Mouse (Mus musculus): ENCODE measurements around the gene Mapk8ip2. TPM values are rescaled to one million over a fixed set of nuclear protein-coding genes. Genes with fewer than 3 reads are reported as not detected.

The Mapk8ip2 gene
- total and polyA plus RNA-seq, 2 experiments from 2014 or later, result 0.23 to 0.84 TPM

- Histone ChIP-seq H3K4me1 (ENCODE audit: control insufficient read depth, insufficient read depth) (peaks cover 7% of the 10 kb centered on the region), H3K9ac (replicated peaks; ENCODE audit: low read depth, low read length) (no peak overlapping the region), H3K9me3 (replicated peaks; ENCODE audit: control insufficient read depth, low read length) (no peaks in the 10 kb centered on the region), H3K27ac (ENCODE audit: low read depth) (no peak overlapping the region), H3K36me3 (replicated peaks; ENCODE audit: control insufficient read depth, insufficient read depth, low read length) (no peaks in the 10 kb centered on the region), H3K4me2 (ENCODE audit: low read depth, low read length) (peak overlapping the region; percentile 66), H3K4me3 (ENCODE audit: low read depth, low read length) (peak overlapping the region; percentile 39), H3K27me3 (ENCODE audit: control insufficient read depth, insufficient read depth, low read length) (peaks cover 46% of the 10 kb centered on the region)
- WGBS, result 5% methylated on average over 24 of the region's 24 CpGs
- peak; percentile 73; the same call in 1 of the 2 replicates for ATAC-seq (ENCODE audit: insufficient read depth, low read depth)
- TF ChIP-seq EP300 (IDR thresholded peaks at IDR 0.05; ENCODE audit: low read depth) (no peak), CTCF (IDR thresholded peaks at IDR 0.05; ENCODE audit: low read depth) (no peak)
- DNase-seq (ENCODE audit: low spot score), result peak; percentile 45
These were observed 528 bp upstream of the Mapk8ip2 start for GRCm38 (mm10) chr15:89452906-89453864.

DNA sequence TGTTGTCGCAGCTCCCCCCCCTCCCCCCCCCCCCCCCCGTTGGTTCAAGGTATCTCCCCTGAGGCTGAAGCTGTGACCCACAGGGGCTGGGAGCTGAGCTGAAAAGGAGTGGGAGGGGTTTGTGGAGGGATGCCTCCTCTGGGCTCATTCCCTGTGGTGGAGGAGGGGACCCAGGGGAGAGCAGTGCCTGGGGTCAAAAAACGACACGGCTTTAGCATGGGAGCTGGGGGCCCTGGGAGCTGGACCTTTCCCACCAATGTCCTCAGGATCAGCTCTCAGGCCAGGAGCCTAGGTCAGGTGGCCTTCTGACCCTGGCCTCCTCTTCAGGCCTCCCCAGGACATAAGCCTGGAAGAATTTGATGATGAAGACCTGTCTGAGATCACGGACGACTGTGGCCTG is 1.1 kb downstream of the Mapk8ip2 start:
- H3K27ac ChIP-seq (ENCODE audit: low read depth), result no peak overlapping the region
- no peak overlapping the region for H3K9ac ChIP-seq (replicated peaks; ENCODE audit: low read depth, low read length)
- no peaks in the 10 kb centered on the region for H3K9me3 ChIP-seq (replicated peaks; ENCODE audit: control insufficient read depth, low read length)
- H3K27me3 ChIP-seq (ENCODE audit: control insufficient read depth, insufficient read depth, low read length), result peaks cover 46% of the 10 kb centered on the region
- H3K36me3 ChIP-seq (replicated peaks; ENCODE audit: control insufficient read depth, insufficient read depth, low read length), result no peaks in the 10 kb centered on the region
- no peak overlapping the region for H3K4me3 ChIP-seq (ENCODE audit: low read depth, low read length)
- no peak for TF ChIP-seq CTCF (IDR thresholded peaks at IDR 0.05; ENCODE audit: low read depth)
- TF ChIP-seq EP300 (IDR thresholded peaks at IDR 0.05; ENCODE audit: low read depth), result no peak
- no peak overlapping the region for H3K4me2 ChIP-seq (ENCODE audit: low read depth, low read length)
- WGBS, result 33% methylated on average over 4 of the region's 6 CpGs
- DNase-seq (ENCODE audit: low spot score) (no peak), ATAC-seq (ENCODE audit: insufficient read depth, low read depth) (no peak)
- peaks cover 7% of the 10 kb centered on the region for H3K4me1 ChIP-seq (ENCODE audit: control insufficient read depth, insufficient read depth)

GRCm38 (mm10) chr15:89455642-89456041 is 1.9 kb downstream of the Mapk8ip2 start:
- Histone ChIP-seq H3K4me1 (ENCODE audit: control insufficient read depth, insufficient read depth) (peaks cover 7% of the 10 kb centered on the region), H3K9ac (replicated peaks; ENCODE audit: low read depth, low read length) (no peak overlapping the region), H3K27me3 (ENCODE audit: control insufficient read depth, insufficient read depth, low read length) (peaks cover 48% of the 10 kb centered on the region), H3K4me2 (ENCODE audit: low read depth, low read length) (no peak overlapping the region), H3K36me3 (replicated peaks; ENCODE audit: control insufficient read depth, insufficient read depth, low read length) (no peaks in the 10 kb centered on the region), H3K9me3 (replicated peaks; ENCODE audit: control insufficient read depth, low read length) (no peaks in the 10 kb centered on the region), H3K4me3 (ENCODE audit: low read depth, low read length) (no peak overlapping the region), H3K27ac (ENCODE audit: low read depth) (no peak overlapping the region)
- DNase-seq (ENCODE audit: low spot score), result no peak
- no peak for ATAC-seq (ENCODE audit: insufficient read depth, low read depth)
- WGBS, result 56% methylated on average over 6 of the region's 6 CpGs
- TF ChIP-seq CTCF (IDR thresholded peaks at IDR 0.05; ENCODE audit: low read depth), result no peak
- TF ChIP-seq EP300 (IDR thresholded peaks at IDR 0.05; ENCODE audit: low read depth), result no peak

GRCm38 (mm10) chr15:89458942-89459341 is 5.2 kb downstream of the Mapk8ip2 start:
- no peak overlapping the region for H3K27ac ChIP-seq (ENCODE audit: low read depth)
- no peaks in the 10 kb centered on the region for H3K36me3 ChIP-seq (replicated peaks; ENCODE audit: control insufficient read depth, insufficient read depth, low read length)
- H3K9ac ChIP-seq (replicated peaks; ENCODE audit: low read depth, low read length), result no peak overlapping the region
- peaks cover 2% of the 10 kb centered on the region for H3K4me1 ChIP-seq (ENCODE audit: control insufficient read depth, insufficient read depth)
- TF ChIP-seq EP300 (IDR thresholded peaks at IDR 0.05; ENCODE audit: low read depth), result no peak
- TF ChIP-seq CTCF (IDR thresholded peaks at IDR 0.05; ENCODE audit: low read depth), result no peak
- no peak overlapping the region for H3K4me3 ChIP-seq (ENCODE audit: low read depth, low read length)
- WGBS, result 83% methylated on average over 15 of the region's 15 CpGs
- DNase-seq (ENCODE audit: low spot score) (no peak), ATAC-seq (ENCODE audit: insufficient read depth, low read depth) (no peak)
- no peak overlapping the region for H3K4me2 ChIP-seq (ENCODE audit: low read depth, low read length)
- H3K9me3 ChIP-seq (replicated peaks; ENCODE audit: control insufficient read depth, low read length), result no peaks in the 10 kb centered on the region
- H3K27me3 ChIP-seq (ENCODE audit: control insufficient read depth, insufficient read depth, low read length), result peaks cover 37% of the 10 kb centered on the region

DNA sequence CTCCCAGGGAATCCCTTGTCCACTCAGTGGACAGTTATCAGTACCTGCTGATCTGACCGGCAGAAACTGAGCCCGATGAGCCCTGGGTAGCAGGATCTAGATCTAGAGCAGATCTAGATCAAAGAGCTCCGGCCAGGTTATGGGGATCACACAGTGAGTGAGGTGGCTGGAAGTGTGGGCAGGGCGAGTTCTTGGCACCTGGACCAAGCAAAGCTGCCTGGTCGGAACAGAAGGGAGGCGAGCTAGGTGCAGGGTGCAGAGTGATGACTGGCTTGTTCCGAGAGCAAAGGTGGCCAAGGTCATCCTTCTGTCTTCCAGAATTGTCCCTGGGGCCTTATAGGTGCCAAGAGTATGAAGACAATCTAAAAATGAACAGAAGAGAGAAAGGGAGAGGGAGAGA is 6.1 kb downstream of the Mapk8ip2 start:
- peaks cover 28% of the 10 kb centered on the region for H3K27me3 ChIP-seq (ENCODE audit: control insufficient read depth, insufficient read depth, low read length)
- H3K36me3 ChIP-seq (replicated peaks; ENCODE audit: control insufficient read depth, insufficient read depth, low read length), result no peaks in the 10 kb centered on the region
- no peaks in the 10 kb centered on the region for H3K4me1 ChIP-seq (ENCODE audit: control insufficient read depth, insufficient read depth)
- H3K9me3 ChIP-seq (replicated peaks; ENCODE audit: control insufficient read depth, low read length), result no peaks in the 10 kb centered on the region
- H3K27ac ChIP-seq (ENCODE audit: low read depth), result no peak overlapping the region
- H3K4me3 ChIP-seq (ENCODE audit: low read depth, low read length), result no peak overlapping the region
- ATAC-seq (ENCODE audit: insufficient read depth, low read depth) (no peak), DNase-seq (ENCODE audit: low spot score) (no peak)
- no peak overlapping the region for H3K4me2 ChIP-seq (ENCODE audit: low read depth, low read length)
- WGBS, result 65% methylated on average over 7 of the region's 7 CpGs
- TF ChIP-seq EP300 (IDR thresholded peaks at IDR 0.05; ENCODE audit: low read depth) (no peak), CTCF (IDR thresholded peaks at IDR 0.05; ENCODE audit: low read depth) (no peak)
- H3K9ac ChIP-seq (replicated peaks; ENCODE audit: low read depth, low read length), result no peak overlapping the region
